Mouse (Mus musculus) neural tube, embryonic 14.5 days (tissue): ENCODE measurements around the gene Coq10a. TPM values are rescaled to one million over a fixed set of nuclear protein-coding genes. Genes with fewer than 3 reads are reported as not detected.
"Not testable (repeated sequence)": the region's sequence is repeated elsewhere in the genome, so short reads cannot be mapped to it uniquely, and the experiment has no call there.

Source experiments
- ATAC-seq: fragments of 200-750 bp; cut with Nextera tagmentation; 2 replicates; pipeline ENCODE4 v1.8.0; 2017; ENCODE audit warnings: low read depth, mild to moderate bottlenecking, moderate TSS enrichment, moderate library complexity
- H3K27ac ChIP-seq: fragments of 300-500 bp; sonication (generic); 2 replicates; pipeline ENCODE4 v1.5.1; 2014; ENCODE audit warnings: low read depth, mild to moderate bottlenecking, control low read depth, low read length, moderate library complexity, mixed read lengths
- H3K27me3 ChIP-seq: fragments of 300-500 bp; sonication (generic); 2 replicates; pipeline ENCODE4 v1.6.1; 2014; ENCODE audit warnings: low read length; ENCODE audit not compliant: control insufficient read depth, insufficient read depth
- H3K36me3 ChIP-seq: fragments of 300-500 bp; sonication (generic); 2 replicates; pipeline ENCODE4 v1.6.1; 2014; ENCODE audit warnings: low read length, mixed read lengths; ENCODE audit not compliant: control insufficient read depth, insufficient read depth
- H3K4me1 ChIP-seq: fragments of 300-500 bp; sonication (generic); 2 replicates; pipeline ENCODE4 v1.6.1; 2014; ENCODE audit warnings: low read length; ENCODE audit not compliant: control insufficient read depth, insufficient read depth
- H3K4me2 ChIP-seq: fragments of 300-500 bp; sonication (generic); 2 replicates; pipeline ENCODE4 v1.6.1; 2014; ENCODE audit warnings: mild to moderate bottlenecking, low read depth, low read length, control low read depth
- H3K4me3 ChIP-seq: fragments of 300-500 bp; sonication (generic); 2 replicates; pipeline ENCODE4 v1.5.1; 2014; ENCODE audit warnings: low read depth, low read length, control low read depth, mixed read lengths
- H3K9ac ChIP-seq: fragments of 300-500 bp; sonication (generic); replicated peaks from 2 replicates; pipeline ENCODE4 v1.6.1; 2014; ENCODE audit warnings: low read depth, mild to moderate bottlenecking, control low read depth, low read length, mixed read lengths
- H3K9me3 ChIP-seq: fragments of 300-500 bp; sonication (generic); 2 replicates; pipeline ENCODE4 v1.6.1; 2016; ENCODE audit warnings: low read length; ENCODE audit not compliant: control insufficient read depth
- WGBS: fragments of 180-500 bp; shearing (Covaris S2); extraction: QIAGEN DNeasy Blood & Tissue Kit; methylation state at CpG from one replicate; pipeline ENCODE4 v1.1.7; 2014; 5-methylcytosine and 5-hydroxymethylcytosine counted together
- polyA plus RNA-seq: library from polyadenylated mRNA; unstranded; fragments of >200 nt; fragmentation: Nextera tagmentation; extraction: Ambion mirVana; gene quantifications from 2 replicates; pipeline ENCODE4 v1.2.1, GENCODE M21; 2014

Gene Coq10a
- polyA plus RNA-seq, 1 experiment from 2014 or later = 52.7 TPM

GRCm38 (mm10) chr10:128332358-128333249, 36.2 kb downstream of the Coq10a start:
- H3K9ac ChIP-seq, H3K36me3 ChIP-seq, H3K27ac ChIP-seq, H3K4me2 ChIP-seq, H3K4me1 ChIP-seq, H3K9me3 ChIP-seq, H3K27me3 ChIP-seq, ATAC-seq, H3K4me3 ChIP-seq: not testable (repeated sequence)
- WGBS = 84% methylated on average over 5 of the region's 6 CpGs

- Histone ChIP-seq H3K4me1 (peaks cover 10% of the 10 kb centered on the region), H3K27me3 (no peaks in the 10 kb centered on the region), H3K4me3 (no peak overlapping the region), H3K9ac (no peak overlapping the region), H3K4me2 (no peak overlapping the region), H3K27ac (no peak overlapping the region), H3K9me3 (no peaks in the 10 kb centered on the region), H3K36me3 (peaks cover 32% of the 10 kb centered on the region; the same call in 1 of the 2 replicates)
- WGBS = 87% methylated on average over 10 of the region's 10 CpGs
- no peak for ATAC-seq
Measured at GRCm38 (mm10) chr10:128327610-128328009, 41.2 kb downstream of the Coq10a start.

- no peak for ATAC-seq
- WGBS = 93% methylated on average over 8 of the region's 8 CpGs
- H3K27ac ChIP-seq = no peak overlapping the region
- H3K36me3 ChIP-seq = peaks cover 32% of the 10 kb centered on the region; the same call in 1 of the 2 replicates
- no peaks in the 10 kb centered on the region for H3K27me3 ChIP-seq
- no peak overlapping the region for H3K4me2 ChIP-seq
- H3K9me3 ChIP-seq = no peaks in the 10 kb centered on the region
- no peak overlapping the region for H3K4me3 ChIP-seq
- peaks cover 10% of the 10 kb centered on the region for H3K4me1 ChIP-seq
- H3K9ac ChIP-seq = no peak overlapping the region
Measured at GRCm38 (mm10) chr10:128326825-128327224, 42.0 kb downstream of the Coq10a start.

GRCm38 (mm10) chr10:128323516-128323915, 45.3 kb downstream of the Coq10a start:
- Histone ChIP-seq H3K4me1 (peaks cover 10% of the 10 kb centered on the region), H3K4me2 (peak overlapping the region; percentile 94)
- WGBS = 68% methylated on average over 8 of the region's 8 CpGs

DNA sequence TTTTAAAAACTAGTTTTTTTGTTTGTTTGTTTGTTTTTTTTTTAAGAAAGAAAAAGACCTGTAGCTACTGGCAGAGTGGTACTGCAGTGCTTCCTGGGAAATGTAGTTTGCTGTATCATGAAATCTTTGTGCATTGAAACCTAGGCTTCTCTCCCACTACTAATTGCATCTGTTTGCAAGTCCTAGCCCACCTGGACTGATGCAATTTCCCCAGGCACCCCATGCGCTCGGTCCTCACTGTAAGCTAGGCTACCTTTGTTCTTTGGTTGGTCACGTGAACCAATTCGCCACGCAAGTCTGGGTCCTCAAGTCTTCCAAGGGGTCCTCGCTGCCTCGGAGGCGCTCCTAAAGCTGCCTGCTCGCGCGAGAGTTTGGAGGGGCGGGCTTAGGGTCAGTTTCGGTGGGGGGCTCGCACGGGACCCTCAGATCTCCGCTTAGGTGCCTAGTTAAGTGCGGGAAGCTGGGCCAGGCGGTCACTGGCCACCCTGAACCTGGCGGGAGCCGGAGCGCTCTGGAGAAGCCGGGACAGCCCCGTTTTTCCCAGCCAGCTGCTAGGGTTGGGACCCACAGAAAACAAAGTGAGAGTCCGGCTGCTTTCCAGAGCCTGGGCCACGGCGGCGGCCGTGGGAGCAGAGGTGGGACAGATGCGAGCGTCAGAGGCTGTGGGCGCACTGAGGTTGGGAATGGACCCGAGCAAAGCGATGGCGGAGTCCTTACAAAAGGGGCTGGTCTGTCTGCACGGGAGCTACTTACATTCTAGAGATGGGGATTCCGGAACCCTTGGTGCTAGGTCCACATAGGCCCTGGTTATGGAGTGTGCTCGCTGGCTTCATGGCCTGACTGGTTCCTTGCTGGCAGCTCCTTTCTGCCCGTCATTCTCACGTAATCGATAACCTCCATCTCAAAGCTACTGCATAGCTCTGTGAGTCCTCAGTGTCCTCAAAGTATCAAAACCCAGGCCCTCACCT, 46.4 kb downstream of the Coq10a start, which contains the start of gene Cnpy2:
Cnpy2 (plus strand) TSS at position 319 of the 968 bp plus-strand sequence.
- Histone ChIP-seq H3K4me1 (peaks cover 10% of the 10 kb centered on the region), H3K4me2 (peak within 1 kb of the TSS; percentile 94), H3K4me3 (peak within 1 kb of the TSS; percentile 82), H3K9ac (peak within 1 kb of the TSS; percentile 96), H3K9me3 (no peaks in the 10 kb centered on the region), H3K27me3 (no peaks in the 10 kb centered on the region), H3K27ac (peak within 1 kb of the TSS; percentile 90), H3K36me3 (peaks cover 42% of the 10 kb centered on the region; the same call in 1 of the 2 replicates)
- under 1% methylated on average over 40 of the region's 40 CpGs for WGBS
- ATAC-seq = peak; percentile 96

More at GRCm38 (mm10) chr10:128323516-128323915, 45.3 kb downstream of the Coq10a start:
- H3K36me3 ChIP-seq = peaks cover 43% of the 10 kb centered on the region; the same call in 1 of the 2 replicates
- no peaks in the 10 kb centered on the region for H3K27me3 ChIP-seq
- peak overlapping the region; percentile 96 for H3K9ac ChIP-seq
- ATAC-seq = no peak
- peak overlapping the region; percentile 82 for H3K4me3 ChIP-seq
- H3K27ac ChIP-seq = 0 out of 2 replicates have a peak overlapping the region, but pooled peaks have one; percentile 90
- no peaks in the 10 kb centered on the region for H3K9me3 ChIP-seq

GRCm38 (mm10) chr10:128321641-128322040, 47.2 kb downstream of the Coq10a start:
- Histone ChIP-seq H3K9ac (peak overlapping the region; percentile 96; the same call in 1 of the 2 replicates), H3K27ac (0 out of 2 replicates have a peak overlapping the region, but pooled peaks have one; percentile 55), H3K4me2 (peak overlapping the region; percentile 94), H3K4me3 (peak overlapping the region; percentile 82), H3K36me3 (peaks cover 34% of the 10 kb centered on the region; the same call in 1 of the 2 replicates), H3K9me3 (no peaks in the 10 kb centered on the region), H3K4me1 (peaks cover 10% of the 10 kb centered on the region), H3K27me3 (no peaks in the 10 kb centered on the region)
- no peak for ATAC-seq
- WGBS = 61% methylated on average over 12 of the region's 12 CpGs

DNA sequence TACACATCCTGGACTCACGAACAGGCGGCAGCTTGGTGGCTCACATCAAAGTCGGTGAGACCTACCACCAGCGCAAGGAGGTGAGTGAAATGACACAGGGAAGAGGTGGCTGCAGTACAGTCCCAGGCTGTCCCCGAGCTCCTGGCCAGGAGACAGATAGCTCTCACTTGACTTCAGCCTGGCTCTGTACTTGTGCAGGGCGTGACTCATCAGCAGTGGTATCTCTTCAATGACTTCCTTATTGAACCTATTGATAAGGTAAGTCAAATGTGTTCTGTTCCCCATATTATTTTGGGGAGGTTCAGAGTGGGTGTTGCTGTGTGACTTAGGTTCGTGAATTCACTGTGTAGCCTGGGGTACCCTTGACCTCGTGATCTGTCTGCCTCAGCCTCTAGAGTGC, 53.2 kb downstream of the Coq10a start:
- WGBS = 95% methylated on average over 8 of the region's 8 CpGs

More for the DNA sequence above, 53.2 kb downstream of the Coq10a start:
- Histone ChIP-seq H3K4me1 (no peaks in the 10 kb centered on the region), H3K4me3 (no peak overlapping the region), H3K27me3 (no peaks in the 10 kb centered on the region), H3K27ac (no peak overlapping the region), H3K9me3 (no peaks in the 10 kb centered on the region), H3K4me2 (no peak overlapping the region), H3K9ac (no peak overlapping the region), H3K36me3 (peaks cover 49% of the 10 kb centered on the region)
- no peak for ATAC-seq
